Mouse (Mus musculus): ENCODE measurements at regions not wholly inside any gene's neighbourhood (a gene's known extent, or its start where the extent isn't known, plus 50 kb on each side); places are given as distances from the start of the nearest gene placed in this dataset.
A peak's percentile ranks its signal among the peaks of the same experiment; 100 is the strongest.
"Not testable (repeated sequence)": the region's sequence is repeated elsewhere in the genome, so short reads cannot be mapped to it uniquely, and the experiment has no call there.

DNA sequence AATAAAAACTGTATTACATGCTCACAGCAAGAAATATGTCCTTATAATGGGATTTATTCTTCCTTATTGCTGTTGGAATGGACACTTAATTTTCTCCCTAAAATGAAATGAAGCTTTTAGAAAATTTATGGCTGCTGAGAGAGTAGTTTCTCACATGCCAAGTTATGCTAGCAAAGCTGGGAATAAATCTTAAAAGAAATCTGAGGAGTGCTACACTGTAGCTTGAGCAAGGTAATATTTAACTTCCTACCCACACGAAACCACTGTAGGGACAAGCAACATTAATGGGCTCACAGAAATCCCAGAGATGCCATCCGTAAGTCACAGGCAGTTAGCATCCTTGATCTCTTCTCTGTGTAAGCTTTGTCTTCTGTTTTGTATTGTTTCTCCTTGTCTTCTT is 151.0 kb upstream of the Slc13a1 start:
- H3K4me2 ChIP-seq (ENCODE audit: low read depth): no peak overlapping the region
- H3K27me3 ChIP-seq (ENCODE audit: insufficient read depth, low read length): no peaks in the 10 kb centered on the region
- no peak for TF ChIP-seq CTCF (IDR thresholded peaks at IDR 0.05; ENCODE audit: low read depth)
- no peaks in the 10 kb centered on the region for H3K36me3 ChIP-seq (ENCODE audit: insufficient read depth)
- no peaks in the 10 kb centered on the region for H3K4me1 ChIP-seq (ENCODE audit: insufficient read depth)
- ATAC-seq (no peak), DNase-seq (no peak)
- WGBS: 83% methylated on average over 2 of the region's 2 CpGs
- H3K9ac ChIP-seq: no peak overlapping the region
- no peak overlapping the region for H3K4me3 ChIP-seq (ENCODE audit: low read depth, low read length)
- no peak overlapping the region for H3K27ac ChIP-seq (ENCODE audit: low read depth, low read length)
- H3K9me3 ChIP-seq (ENCODE audit: low read length): no peaks in the 10 kb centered on the region

DNA sequence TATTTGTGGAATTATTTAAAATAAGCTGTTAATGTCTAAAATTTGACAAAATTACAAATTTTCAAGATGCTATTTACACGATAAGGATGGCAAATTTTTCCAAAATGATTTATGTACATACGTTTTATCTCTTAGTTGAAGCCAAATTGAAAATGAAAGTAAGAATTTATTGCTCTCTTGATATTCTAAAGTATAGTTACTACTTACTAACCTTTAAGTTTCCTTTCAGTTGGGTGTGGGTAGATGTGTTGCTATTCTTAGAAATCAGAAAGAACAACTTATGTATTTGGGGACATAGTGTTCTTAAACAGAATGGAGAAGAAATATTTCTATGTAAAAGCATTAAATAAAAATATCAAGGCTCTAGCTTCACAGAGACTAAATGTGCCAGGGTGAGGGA is 142.8 kb upstream of the Slc13a1 start:
- TF ChIP-seq CTCF (IDR thresholded peaks at IDR 0.05; ENCODE audit: low read depth): no peak
- 87% methylated on average over 2 of the region's 2 CpGs for WGBS
- H3K9ac ChIP-seq: no peak overlapping the region
- no peaks in the 10 kb centered on the region for H3K4me1 ChIP-seq (ENCODE audit: insufficient read depth)
- no peak overlapping the region for H3K4me2 ChIP-seq (ENCODE audit: low read depth)
- H3K27ac ChIP-seq (ENCODE audit: low read depth, low read length): no peak overlapping the region
- H3K9me3 ChIP-seq (ENCODE audit: low read length): no peaks in the 10 kb centered on the region
- no peaks in the 10 kb centered on the region for H3K27me3 ChIP-seq (ENCODE audit: insufficient read depth, low read length)
- no peak for DNase-seq
- ATAC-seq: no peak
- H3K36me3 ChIP-seq (ENCODE audit: insufficient read depth): no peaks in the 10 kb centered on the region
- no peak overlapping the region for H3K4me3 ChIP-seq (ENCODE audit: low read depth, low read length)

DNA sequence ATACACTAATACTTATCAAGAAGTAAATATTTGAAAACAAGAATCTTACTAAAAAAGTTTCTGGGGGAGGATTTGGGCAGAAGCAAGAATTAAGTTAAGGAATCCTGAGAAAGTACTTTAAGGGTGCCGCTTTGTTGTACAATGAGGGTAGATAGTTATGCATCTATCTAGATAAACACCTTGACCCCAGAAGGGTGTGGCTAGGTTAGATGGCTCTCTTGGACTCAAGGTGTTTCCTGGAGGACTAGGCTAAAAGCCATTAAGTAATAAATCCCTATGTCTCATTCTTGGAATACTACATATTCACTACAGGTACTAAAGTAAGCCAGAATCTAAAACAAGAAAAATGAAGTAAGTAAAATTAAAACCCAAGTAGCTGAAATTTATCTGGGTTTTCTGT is 141.9 kb upstream of the Slc13a1 start:
- no peak overlapping the region for H3K9ac ChIP-seq
- H3K36me3 ChIP-seq (ENCODE audit: insufficient read depth): no peaks in the 10 kb centered on the region
- no peaks in the 10 kb centered on the region for H3K27me3 ChIP-seq (ENCODE audit: insufficient read depth, low read length)
- no peaks in the 10 kb centered on the region for H3K4me1 ChIP-seq (ENCODE audit: insufficient read depth)
- no peak overlapping the region for H3K4me2 ChIP-seq (ENCODE audit: low read depth)
- WGBS: 96% methylated on average over 1 of the region's 1 CpGs
- no peak overlapping the region for H3K27ac ChIP-seq (ENCODE audit: low read depth, low read length)
- ATAC-seq (no peak), DNase-seq (no peak)
- no peak overlapping the region for H3K4me3 ChIP-seq (ENCODE audit: low read depth, low read length)
- H3K9me3 ChIP-seq (ENCODE audit: low read length): no peaks in the 10 kb centered on the region
- no peak for TF ChIP-seq CTCF (IDR thresholded peaks at IDR 0.05; ENCODE audit: low read depth)

DNA sequence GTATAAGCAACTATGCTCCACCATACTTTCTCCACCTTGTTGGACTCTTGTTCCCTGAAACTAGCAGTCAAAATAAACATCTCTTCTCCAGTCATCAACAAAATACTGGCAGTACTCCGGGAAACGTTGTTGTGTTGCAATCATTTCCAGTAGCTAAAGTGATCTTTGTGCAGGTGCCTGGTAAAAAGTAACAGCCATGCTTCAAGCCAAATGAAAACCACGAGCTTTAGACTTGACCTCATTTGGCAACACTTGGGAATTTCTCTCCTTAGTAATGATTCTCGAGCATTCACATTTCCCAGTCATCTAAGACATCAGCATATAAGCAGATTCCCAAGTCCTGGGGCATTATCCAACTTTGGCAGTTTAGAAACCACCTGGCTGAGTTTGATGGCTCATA is 133.8 kb upstream of the Slc13a1 start:
- Histone ChIP-seq H3K9ac (no peak overlapping the region), H3K27ac (ENCODE audit: low read depth, low read length) (no peak overlapping the region), H3K4me1 (ENCODE audit: insufficient read depth) (no peaks in the 10 kb centered on the region), H3K4me2 (ENCODE audit: low read depth) (no peak overlapping the region), H3K9me3 (ENCODE audit: low read length) (no peaks in the 10 kb centered on the region), H3K36me3 (ENCODE audit: insufficient read depth) (no peaks in the 10 kb centered on the region), H3K4me3 (ENCODE audit: low read depth, low read length) (no peak overlapping the region), H3K27me3 (ENCODE audit: insufficient read depth, low read length) (no peaks in the 10 kb centered on the region)
- TF ChIP-seq CTCF (IDR thresholded peaks at IDR 0.05; ENCODE audit: low read depth): no peak
- ATAC-seq: no peak
- DNase-seq: no peak
- WGBS: 79% methylated on average over 4 of the region's 4 CpGs

DNA sequence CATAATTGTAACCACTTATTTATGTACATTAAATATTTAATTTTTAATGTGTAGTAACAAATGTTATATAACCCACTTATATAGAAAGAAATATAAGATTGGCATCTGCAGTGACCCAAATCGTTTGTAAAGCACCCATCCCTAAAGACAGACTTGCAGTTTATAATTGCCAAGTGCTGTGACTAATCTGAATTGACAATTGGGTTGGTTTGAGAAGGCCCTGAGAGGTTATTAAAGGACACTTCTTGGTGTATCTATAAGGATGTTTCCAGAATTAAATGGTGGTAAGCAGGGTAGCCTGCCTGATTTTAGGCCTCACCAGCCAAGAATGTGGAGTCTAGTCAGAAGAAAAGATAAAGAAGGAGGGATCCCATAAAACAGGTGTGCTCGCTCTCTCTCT is 133.3 kb upstream of the Slc13a1 start:
- no peak for ATAC-seq
- Histone ChIP-seq H3K36me3 (ENCODE audit: insufficient read depth) (no peaks in the 10 kb centered on the region), H3K27ac (ENCODE audit: low read depth, low read length) (no peak overlapping the region), H3K9me3 (ENCODE audit: low read length) (no peaks in the 10 kb centered on the region), H3K4me3 (ENCODE audit: low read depth, low read length) (no peak overlapping the region), H3K27me3 (ENCODE audit: insufficient read depth, low read length) (no peaks in the 10 kb centered on the region), H3K9ac (no peak overlapping the region), H3K4me1 (ENCODE audit: insufficient read depth) (no peaks in the 10 kb centered on the region), H3K4me2 (ENCODE audit: low read depth) (no peak overlapping the region)
- no peak for TF ChIP-seq CTCF (IDR thresholded peaks at IDR 0.05; ENCODE audit: low read depth)
- DNase-seq: no peak
- 58% methylated on average over 1 of the region's 2 CpGs for WGBS

DNA sequence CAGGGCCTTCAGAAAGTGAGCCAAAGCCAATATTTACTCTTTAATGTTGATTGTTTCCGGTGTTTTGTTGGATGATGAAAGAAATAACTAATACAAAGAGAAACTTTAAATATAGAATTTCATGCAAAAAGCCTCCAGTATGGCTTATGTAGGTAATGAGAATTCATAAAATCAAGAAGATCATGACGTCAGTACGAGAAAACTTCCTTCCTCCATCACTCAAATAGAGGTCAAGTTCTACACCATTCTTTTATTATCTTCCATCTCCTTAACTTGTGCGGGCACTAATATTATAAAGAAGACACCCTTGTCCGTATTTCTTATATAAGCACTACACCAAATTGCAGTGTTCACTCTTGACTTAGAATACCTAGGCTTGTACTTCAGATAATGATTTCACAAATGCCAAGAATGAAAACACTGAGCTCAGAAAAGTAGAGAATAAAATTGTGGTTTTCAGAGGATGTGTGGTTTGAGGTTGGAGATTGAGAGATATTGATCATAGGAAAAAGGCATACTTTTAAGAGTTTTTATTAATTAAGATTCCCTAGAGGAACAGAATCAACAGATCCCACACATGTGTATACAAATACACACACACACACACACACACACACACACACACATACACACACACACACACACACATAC is 130.8 kb upstream of the Slc13a1 start:
- no peak for DNase-seq
- Histone ChIP-seq H3K9ac (no peak overlapping the region), H3K4me1 (ENCODE audit: insufficient read depth) (no peaks in the 10 kb centered on the region), H3K27ac (ENCODE audit: low read depth, low read length) (no peak overlapping the region), H3K9me3 (ENCODE audit: low read length) (no peaks in the 10 kb centered on the region), H3K27me3 (ENCODE audit: insufficient read depth, low read length) (no peaks in the 10 kb centered on the region), H3K36me3 (ENCODE audit: insufficient read depth) (no peaks in the 10 kb centered on the region), H3K4me3 (ENCODE audit: low read depth, low read length) (no peak overlapping the region), H3K4me2 (ENCODE audit: low read depth) (no peak overlapping the region)
- ATAC-seq: no peak
- 93% methylated on average over 5 of the region's 5 CpGs for WGBS
- no peak for TF ChIP-seq CTCF (IDR thresholded peaks at IDR 0.05; ENCODE audit: low read depth)

DNA sequence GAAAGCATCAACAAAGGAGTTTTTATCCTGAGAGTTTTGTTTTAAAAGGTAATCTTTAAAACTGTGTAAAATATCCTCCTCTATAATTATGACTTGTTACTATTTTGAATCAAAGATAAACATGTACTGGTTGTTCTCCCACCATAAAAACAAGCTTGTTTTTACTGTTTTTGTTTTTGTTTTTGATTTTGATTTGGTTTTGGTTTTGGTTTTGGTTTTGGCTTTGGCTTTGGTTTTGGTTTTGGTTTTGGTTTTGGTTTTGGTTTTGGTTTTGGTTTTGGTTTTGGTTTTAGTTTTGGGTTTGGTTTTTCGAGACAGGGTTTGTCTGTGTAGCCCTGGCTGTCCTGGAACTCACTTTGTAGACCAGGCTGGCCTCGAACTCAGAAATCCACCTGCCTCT is 120.9 kb upstream of the Slc13a1 start:
- ATAC-seq; H3K36me3 ChIP-seq (ENCODE audit: insufficient read depth); DNase-seq; H3K4me3 ChIP-seq (ENCODE audit: low read depth, low read length); H3K4me1 ChIP-seq (ENCODE audit: insufficient read depth); H3K9me3 ChIP-seq (ENCODE audit: low read length); H3K9ac ChIP-seq; H3K27me3 ChIP-seq (ENCODE audit: insufficient read depth, low read length); H3K4me2 ChIP-seq (ENCODE audit: low read depth); H3K27ac ChIP-seq (ENCODE audit: low read depth, low read length): not testable (repeated sequence)
- 88% methylated on average over 2 of the region's 2 CpGs for WGBS

DNA sequence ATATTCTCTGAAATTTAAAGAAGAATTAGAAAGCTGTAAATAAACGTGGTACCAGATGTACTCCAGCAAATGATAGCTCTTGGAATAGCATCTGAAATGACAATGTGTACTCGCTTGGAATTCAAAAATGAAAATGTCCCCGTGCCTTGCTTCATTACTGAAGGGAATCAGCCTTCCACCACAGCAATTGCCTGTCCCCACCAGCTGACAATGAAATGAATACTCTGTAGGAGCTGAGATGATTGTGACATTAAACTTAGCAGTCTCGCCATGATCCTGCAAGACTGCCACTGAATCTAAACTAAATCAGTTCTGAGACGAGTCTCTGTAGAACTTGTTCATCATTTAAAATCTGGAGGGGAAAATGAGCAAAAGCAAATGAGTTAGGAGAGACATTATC is 104.9 kb upstream of the Slc13a1 start:
- peak; percentile 3 for DNase-seq
- no peak overlapping the region for H3K9ac ChIP-seq
- WGBS: 69% methylated on average over 5 of the region's 5 CpGs
- no peaks in the 10 kb centered on the region for H3K36me3 ChIP-seq (ENCODE audit: insufficient read depth)
- ATAC-seq: peak; percentile 78
- H3K4me1 ChIP-seq (ENCODE audit: insufficient read depth): no peaks in the 10 kb centered on the region
- H3K27ac ChIP-seq (ENCODE audit: low read depth, low read length): no peak overlapping the region
- no peak overlapping the region for H3K4me3 ChIP-seq (ENCODE audit: low read depth, low read length)
- H3K4me2 ChIP-seq (ENCODE audit: low read depth): no peak overlapping the region
- no peaks in the 10 kb centered on the region for H3K9me3 ChIP-seq (ENCODE audit: low read length)
- no peak for TF ChIP-seq CTCF (IDR thresholded peaks at IDR 0.05; ENCODE audit: low read depth)
- H3K27me3 ChIP-seq (ENCODE audit: insufficient read depth, low read length): no peaks in the 10 kb centered on the region

All from forebrain, postnatal 0 days (tissue).